Comparison of ENCODE assay signal across 13 mouse cellular contexts in the genomic region with DNA sequence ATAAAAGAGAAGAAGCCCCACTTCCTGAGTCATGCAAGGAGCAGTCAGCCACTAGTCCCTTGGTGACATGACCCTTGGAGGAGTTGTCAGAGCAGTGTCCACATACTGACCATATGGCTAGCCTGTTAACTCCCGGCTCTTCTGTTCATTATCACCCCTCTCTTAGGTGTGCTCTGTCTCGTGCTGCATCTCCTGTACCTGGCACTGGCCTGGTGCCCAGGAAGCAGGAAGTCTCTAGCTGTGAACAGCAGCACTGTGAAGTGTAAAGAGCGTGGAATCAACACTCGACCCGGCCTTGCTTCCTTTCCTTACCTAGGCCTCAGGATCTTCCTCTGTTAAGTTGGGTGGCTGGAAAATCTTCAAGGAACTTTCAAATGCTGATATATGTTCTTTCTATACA.
"Had no signal": no experiment of that assay in that cellular context is flagged by ENCODE, and none has a peak within 500 bp of the region (broad histone marks: within the 10 kb centered on the region; RNA-seq: fewer than 3 reads in every experiment).

No protein-coding gene starts in this region.

- ATAC-seq: liver, postnatal 0 days; midbrain, embryonic 15.5 days had no signal

- H3K27ac ChIP-seq: limb, embryonic 12.5 days; liver, embryonic 13.5 days; lung, embryonic 15.5 days; midbrain, embryonic 15.5 days; neural tube, embryonic 12.5 days had no signal

- H3K9me3 ChIP-seq: limb, embryonic 12.5 days; liver, embryonic 13.5 days; lung, embryonic 15.5 days; midbrain, embryonic 15.5 days; neural tube, embryonic 12.5 days had no signal

- DNase-seq: kidney, postnatal 14 days; liver; liver, embryonic 13.5 days; liver, postnatal 0 days; lung, postnatal 36 days; right cerebral cortex, postnatal 4 days; spleen, adult 18-20 months; thymus, adult 2 months; thymus, postnatal 25 days had no signal

- H3K4me1 ChIP-seq: liver, embryonic 13.5 days had no signal

- H3K27me3 ChIP-seq: limb, embryonic 12.5 days; liver, embryonic 13.5 days; lung, embryonic 15.5 days; midbrain, embryonic 15.5 days; neural tube, embryonic 12.5 days had no signal

- H3K4me3 ChIP-seq: limb, embryonic 12.5 days; liver, embryonic 13.5 days; lung, embryonic 15.5 days; midbrain, embryonic 15.5 days; neural tube, embryonic 12.5 days had no signal

- H3K9ac ChIP-seq: limb, embryonic 12.5 days; liver, embryonic 13.5 days; liver, postnatal 0 days; lung, embryonic 15.5 days; midbrain, embryonic 15.5 days; neural tube, embryonic 12.5 days had no signal

- H3K4me2 ChIP-seq: limb, embryonic 12.5 days; liver, embryonic 13.5 days; lung, embryonic 15.5 days; midbrain, embryonic 15.5 days; neural tube, embryonic 12.5 days had no signal

- H3K36me3 ChIP-seq: liver, embryonic 13.5 days; lung, embryonic 15.5 days; midbrain, embryonic 15.5 days; neural tube, embryonic 12.5 days had no signal
